Mouse (Mus musculus) midbrain, embryonic 15.5 days (tissue): Measurements from ENCODE around the gene Gm28961. TPM values are rescaled to one million over a fixed set of nuclear protein-coding genes. Genes with fewer than 3 reads are reported as not detected.
"Not testable (repeated sequence)": the region's sequence is repeated elsewhere in the genome, so short reads cannot be mapped to it uniquely, and the experiment has no call there.

ENCODE experiments used
- ATAC-seq: fragments of 200-750 bp; cut with Nextera tagmentation; replicated peaks from 2 replicates; pipeline ENCODE4 v1.8.0; 2017; ENCODE audit warnings: moderate TSS enrichment
- H3K27ac ChIP-seq: fragments of 300-500 bp; sonication (generic); 2 replicates; pipeline ENCODE4 v1.5.1; 2015; ENCODE audit warnings: mild to moderate bottlenecking, inconsistent platforms
- H3K27me3 ChIP-seq: fragments of 300-500 bp; sonication (generic); replicated peaks from 2 replicates; pipeline ENCODE4 v1.6.1; 2015; ENCODE audit warnings: inconsistent platforms
- H3K36me3 ChIP-seq: fragments of 300-500 bp; sonication (generic); replicated peaks from 2 replicates; pipeline ENCODE4 v1.6.1; 2015; ENCODE audit warnings: inconsistent platforms
- H3K4me1 ChIP-seq: fragments of 300-500 bp; sonication (generic); 2 replicates; pipeline ENCODE4 v1.6.1; 2015; ENCODE audit warnings: inconsistent platforms
- H3K4me2 ChIP-seq: fragments of 300-500 bp; sonication (generic); 2 replicates; pipeline ENCODE4 v1.6.1; 2015; ENCODE audit warnings: inconsistent platforms, mild to moderate bottlenecking, moderate library complexity
- H3K4me3 ChIP-seq: fragments of 300-500 bp; sonication (generic); 2 replicates; pipeline ENCODE4 v1.5.1; 2015; ENCODE audit warnings: mild to moderate bottlenecking, inconsistent platforms
- H3K9ac ChIP-seq: fragments of 300-500 bp; sonication (generic); 2 replicates; pipeline ENCODE4 v1.6.1; 2015; ENCODE audit warnings: mild to moderate bottlenecking, inconsistent platforms
- H3K9me3 ChIP-seq: fragments of 300-500 bp; sonication (generic); 2 replicates; pipeline ENCODE4 v1.6.1; 2016; ENCODE audit warnings: inconsistent platforms
- WGBS: fragments of 180-500 bp; shearing (Covaris S2); methylation state at CpG from one replicate; pipeline ENCODE4 v1.1.7; 2015; ENCODE audit warnings: mixed read lengths; 5-methylcytosine and 5-hydroxymethylcytosine counted together
- polyA plus RNA-seq: library from polyadenylated mRNA; unstranded; fragments of >200 nt; fragmentation: Nextera tagmentation; extraction: Ambion mirVana; gene quantifications from 2 replicates; pipeline ENCODE4 v1.2.1, GENCODE M21; 2015

Gm28961 gene
- polyA plus RNA-seq = not detected in 2 replicates

GRCm38 (mm10) chrY:57705397-57705796 lies at the start of gene Gm28961:
Gm28961 (plus strand) TSS chrY:57705697.
- H3K4me1 ChIP-seq, H3K4me2 ChIP-seq, H3K27me3 ChIP-seq, H3K9me3 ChIP-seq, ATAC-seq, H3K36me3 ChIP-seq, H3K9ac ChIP-seq, H3K4me3 ChIP-seq, H3K27ac ChIP-seq: not testable (repeated sequence)
- no CpG with 5 or more reads among the region's 6 CpGs for WGBS

Other genes starting within 250 kb of the Gm28961 start
- gene Gm21943, start 172.0 kb upstream of the Gm28961 start, polyA plus RNA-seq = not detected in 2 replicates